Comparison of ENCODE assay signal across 21 mouse cellular contexts in the genomic region with DNA sequence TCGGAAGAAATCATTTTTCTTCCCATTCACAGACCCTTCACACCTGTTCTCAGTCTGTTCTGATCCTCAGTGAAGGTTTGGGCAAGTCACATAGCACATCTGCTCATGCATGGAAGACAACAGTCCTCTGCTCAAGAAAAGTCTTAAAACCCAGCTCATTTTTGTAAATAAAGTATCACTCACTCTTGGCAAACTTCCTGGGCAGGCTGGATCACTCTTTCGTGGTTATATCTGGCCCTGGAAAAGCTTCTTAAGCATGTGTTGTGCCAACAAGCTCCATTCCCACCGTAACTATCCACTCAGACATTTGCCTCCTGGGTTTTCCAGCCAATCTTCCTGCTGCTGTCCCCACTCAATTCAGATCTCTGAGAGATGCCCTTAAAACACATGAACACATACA.
DNase-seq lines count a peak whose midpoint lies in the region; ATAC-seq and TF ChIP-seq lines count a peak whose summit lies in the region.
"Had no signal": no experiment of that assay in that cellular context is flagged by ENCODE, and none has a peak within 500 bp of the region (broad histone marks: within the 10 kb centered on the region; RNA-seq: fewer than 3 reads in every experiment).

No protein-coding gene starts in this region.

- no peak for TF ChIP-seq EP300 in stomach, postnatal 0 days (optimal IDR thresholded peaks at IDR 0.05)

- H3K36me3 ChIP-seq in stomach, embryonic 16.5 days (ENCODE audit: control insufficient read depth, insufficient read depth, low read length): no peaks in the 10 kb centered on the region
- H3K36me3 ChIP-seq in stomach, postnatal 0 days (ENCODE audit: control insufficient read depth, insufficient read depth, low read length): no peaks in the 10 kb centered on the region
- no peaks in the 10 kb centered on the region for H3K36me3 ChIP-seq in hindbrain, embryonic 12.5 days
- H3K36me3 ChIP-seq: embryonic facial prominence, embryonic 15.5 days; forebrain, embryonic 15.5 days; heart, embryonic 12.5 days had no signal

- H3K27me3 ChIP-seq in stomach, embryonic 16.5 days (ENCODE audit: control insufficient read depth, insufficient read depth, low read length): no peaks in the 10 kb centered on the region
- no peaks in the 10 kb centered on the region for H3K27me3 ChIP-seq in stomach, postnatal 0 days (ENCODE audit: control insufficient read depth, insufficient read depth, low read length)
- H3K27me3 ChIP-seq in hindbrain, embryonic 12.5 days: no peaks in the 10 kb centered on the region
- H3K27me3 ChIP-seq: embryonic facial prominence, embryonic 15.5 days; forebrain, embryonic 15.5 days; heart, embryonic 12.5 days had no signal

- H3K27ac ChIP-seq in stomach, embryonic 16.5 days (ENCODE audit: low read length): peak overlapping the region; percentile 1; the same call in 1 of the 2 replicates
- no peak overlapping the region for H3K27ac ChIP-seq in stomach, postnatal 0 days (replicated peaks)
- no peak overlapping the region for H3K27ac ChIP-seq in hindbrain, embryonic 12.5 days
- H3K27ac ChIP-seq: embryonic facial prominence, embryonic 15.5 days; forebrain, embryonic 15.5 days had no signal

- TF ChIP-seq CTCF in stomach, postnatal 0 days (IDR thresholded peaks at IDR 0.05; ENCODE audit: low read depth): no peak

- H3K4me2 ChIP-seq in stomach, embryonic 16.5 days (ENCODE audit: low read depth, low read length): no peak overlapping the region
- H3K4me2 ChIP-seq in stomach, postnatal 0 days (replicated peaks; ENCODE audit: low read depth): no peak overlapping the region
- no peak overlapping the region for H3K4me2 ChIP-seq in hindbrain, embryonic 12.5 days (replicated peaks)
- H3K4me2 ChIP-seq: embryonic facial prominence, embryonic 15.5 days; forebrain, embryonic 15.5 days; heart, embryonic 12.5 days had no signal

- intact Hi-C loops in heart, postnatal 14 days (cut with DNase I): no loop called here

- H3K9me3 ChIP-seq in stomach, embryonic 16.5 days (replicated peaks; ENCODE audit: control insufficient read depth, low read length): no peaks in the 10 kb centered on the region
- no peaks in the 10 kb centered on the region for H3K9me3 ChIP-seq in stomach, postnatal 0 days (ENCODE audit: control insufficient read depth, low read length)
- H3K9me3 ChIP-seq in hindbrain, embryonic 12.5 days (replicated peaks): no peaks in the 10 kb centered on the region
- H3K9me3 ChIP-seq: forebrain, embryonic 15.5 days had no signal

- 0 out of 2 replicates have a peak, but pooled peaks cover 3% of the 10 kb centered on the region for H3K4me1 ChIP-seq in stomach, embryonic 16.5 days (ENCODE audit: control insufficient read depth, insufficient read depth, low read length)
- no peaks in the 10 kb centered on the region for H3K4me1 ChIP-seq in stomach, postnatal 0 days (replicated peaks; ENCODE audit: control insufficient read depth, insufficient read depth)
- no peaks in the 10 kb centered on the region for H3K4me1 ChIP-seq in hindbrain, embryonic 12.5 days
- H3K4me1 ChIP-seq: embryonic facial prominence, embryonic 15.5 days; forebrain, embryonic 15.5 days; heart, embryonic 12.5 days had no signal

- peak; percentile 13 for DNase-seq in heart, adult 11 months
- DNase-seq in heart, postnatal 14 days: no peak
- DNase-seq in stomach, postnatal 0 days (ENCODE audit: low spot score): no peak
- peak; percentile 36 for DNase-seq in adipocyte (ENCODE audit: low spot score)
- DNase-seq: adrenal gland, adult 2 months; adrenal gland, postnatal 36 days; cerebellum, adult 11 months; cerebellum, adult 8-10 months; cerebellum, postnatal 14 days; gastrocnemius, postnatal 14 days; heart, postnatal 36 days; kidney, adult 11 months had no signal

- WGBS in stomach, embryonic 16.5 days: 35% methylated on average over 3 of the region's 3 CpGs
- 35% methylated on average over 3 of the region's 3 CpGs for WGBS in stomach, postnatal 0 days
- WGBS in hindbrain, embryonic 12.5 days: 89% methylated on average over 3 of the region's 3 CpGs

- H3K4me3 ChIP-seq in stomach, embryonic 16.5 days (replicated peaks; ENCODE audit: low read length): no peak overlapping the region
- no peak overlapping the region for H3K4me3 ChIP-seq in stomach, postnatal 0 days (ENCODE audit: low read depth, low read length)
- H3K4me3 ChIP-seq in hindbrain, embryonic 12.5 days: no peak overlapping the region
- H3K4me3 ChIP-seq: embryonic facial prominence, embryonic 15.5 days; erythroblast, embryonic 14.5 days; forebrain, embryonic 15.5 days; heart, embryonic 12.5 days had no signal

- H3K9ac ChIP-seq in stomach, embryonic 16.5 days (ENCODE audit: low read length): no peak overlapping the region
- H3K9ac ChIP-seq in stomach, postnatal 0 days (ENCODE audit: low read length): no peak overlapping the region
- no peak overlapping the region for H3K9ac ChIP-seq in hindbrain, embryonic 12.5 days
- H3K9ac ChIP-seq: embryonic facial prominence, embryonic 15.5 days; forebrain, embryonic 15.5 days; heart, embryonic 12.5 days had no signal

- no peak for ATAC-seq in stomach, embryonic 16.5 days (ENCODE audit: insufficient read depth, low FRiP score)
- ATAC-seq in stomach, postnatal 0 days (ENCODE audit: low FRiP score, low TSS enrichment): no peak
- no peak for ATAC-seq in inflammation-experienced regulatory T-cells, adult 6 months
- no peak for ATAC-seq in hindbrain, embryonic 12.5 days (ENCODE audit: low FRiP score)
- ATAC-seq: activated CD4-positive, CD25-positive, alpha-beta regulatory T cell, adult 4 months; forebrain, embryonic 15.5 days; hindbrain, embryonic 16.5 days had no signal

Comparison
In these comparisons a context has a peak if more than half of its experiments do, and no peak if none do; other contexts are left out.
1. DNase-seq: peak in heart, adult 11 months (single experiment) and adipocyte (single experiment); none in heart, postnatal 14 days (0 of 2) and stomach, postnatal 0 days (single experiment).